Mouse (Mus musculus): Measurements from ENCODE around the gene Zfp27. TPM values are rescaled to one million over a fixed set of nuclear protein-coding genes. Genes with fewer than 3 reads are reported as not detected.
A peak's percentile ranks its signal among the peaks of the same experiment; 100 is the strongest.

Gene Zfp27
- polyA plus RNA-seq, 1 experiment from 2014 or later: 9.3 TPM

GRCm38 (mm10) chr7:29874256-29874655, 32.1 kb downstream of the Zfp27 start:
- Histone ChIP-seq H3K27ac (ENCODE audit: low read depth, low read length) (no peak overlapping the region), H3K27me3 (ENCODE audit: control insufficient read depth, insufficient read depth, low read length) (no peaks in the 10 kb centered on the region), H3K4me2 (no peak overlapping the region), H3K9ac (ENCODE audit: low read depth, low read length) (no peak overlapping the region), H3K4me1 (ENCODE audit: control insufficient read depth, insufficient read depth, low read length) (no peaks in the 10 kb centered on the region), H3K36me3 (ENCODE audit: control insufficient read depth, insufficient read depth, low read length) (peaks cover 24% of the 10 kb centered on the region), H3K4me3 (ENCODE audit: low read depth, low read length) (no peak overlapping the region), H3K9me3 (replicated peaks; ENCODE audit: control insufficient read depth, low read length) (peaks cover 23% of the 10 kb centered on the region)
- no peak for ATAC-seq (replicated peaks; ENCODE audit: insufficient number of reproducible peaks, low FRiP score, low TSS enrichment)
- whole genome bisulfite sequencing (ENCODE audit: insufficient replicate concordance): 89% methylated on average over 10 of the region's 10 CpGs

DNA sequence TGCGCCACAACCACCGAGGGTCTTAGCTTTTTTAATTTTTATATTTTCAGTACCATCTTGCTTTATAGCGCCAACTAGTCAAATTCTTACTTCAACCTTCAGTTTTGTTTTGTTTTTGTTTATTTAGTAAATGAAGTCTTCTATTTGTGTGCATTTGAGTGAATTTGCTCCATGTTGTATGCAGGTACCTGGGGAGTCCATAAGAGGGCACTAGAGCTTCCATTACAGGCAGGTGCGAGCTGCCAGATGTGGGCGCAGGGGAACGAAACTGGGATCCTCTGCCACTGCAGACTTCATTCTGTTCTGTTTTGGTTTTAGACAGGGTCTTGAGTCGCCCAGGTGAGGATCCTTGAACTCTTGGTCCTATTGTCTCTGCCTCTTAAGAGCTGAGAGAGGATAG, 44.7 kb downstream of the Zfp27 start:
- WGBS (ENCODE audit: insufficient replicate concordance): 86% methylated on average over 7 of the region's 7 CpGs
- Histone ChIP-seq H3K4me2 (no peak overlapping the region), H3K4me1 (ENCODE audit: control insufficient read depth, insufficient read depth, low read length) (peaks cover 6% of the 10 kb centered on the region; the same call in 1 of the 2 replicates), H3K4me3 (ENCODE audit: low read depth, low read length) (no peak overlapping the region), H3K9me3 (replicated peaks; ENCODE audit: control insufficient read depth, low read length) (no peaks in the 10 kb centered on the region), H3K27me3 (ENCODE audit: control insufficient read depth, insufficient read depth, low read length) (no peaks in the 10 kb centered on the region), H3K27ac (ENCODE audit: low read depth, low read length) (no peak overlapping the region), H3K9ac (ENCODE audit: low read depth, low read length) (no peak overlapping the region), H3K36me3 (ENCODE audit: control insufficient read depth, insufficient read depth, low read length) (no peaks in the 10 kb centered on the region)
- ATAC-seq (replicated peaks; ENCODE audit: insufficient number of reproducible peaks, low FRiP score, low TSS enrichment): no peak

DNA sequence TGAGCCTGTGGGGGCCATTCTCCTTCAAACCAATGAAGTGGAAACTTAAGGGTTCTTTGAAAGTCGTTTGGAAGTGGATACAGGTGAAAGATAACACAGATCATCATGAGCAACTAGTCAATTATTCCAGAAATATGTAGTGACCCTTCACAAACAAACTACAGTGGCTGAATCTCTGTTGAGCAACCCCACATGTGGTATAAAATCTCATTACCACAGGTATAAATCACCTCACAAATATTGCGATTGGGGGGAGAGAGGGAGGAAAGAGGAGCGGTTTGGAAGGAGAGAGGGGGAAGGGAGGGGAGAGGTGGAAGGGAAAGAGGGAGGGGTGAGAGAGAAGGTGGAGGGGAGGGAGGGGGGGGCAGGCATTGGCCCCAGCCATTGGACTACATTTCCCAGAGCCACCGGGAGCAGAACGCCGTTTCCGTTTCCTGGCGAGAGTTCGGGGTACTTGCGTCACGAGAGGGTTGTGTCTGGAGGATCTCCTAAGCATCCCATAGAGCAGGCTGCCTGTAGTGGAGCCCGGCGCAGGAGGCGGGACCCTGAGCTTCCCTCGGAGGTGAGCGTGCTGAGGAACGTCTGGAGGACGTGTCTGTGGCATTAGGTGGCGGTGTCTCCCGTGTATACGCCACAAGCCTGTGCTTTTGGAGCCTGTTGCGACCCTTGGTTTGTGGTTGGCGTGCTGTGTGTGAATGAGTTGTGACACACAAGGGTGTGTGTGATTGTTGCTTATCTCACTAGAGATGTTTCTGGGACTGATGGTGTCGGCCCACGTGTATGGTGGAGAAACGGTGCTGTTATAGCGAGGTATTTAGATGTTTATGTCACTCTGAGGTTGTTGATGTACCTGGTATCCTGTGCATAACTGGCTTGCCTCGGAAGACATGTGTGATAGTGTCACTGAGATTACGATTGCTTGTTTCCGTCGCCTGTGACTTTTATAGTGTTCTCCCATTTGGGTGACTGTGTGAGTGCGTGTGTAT, 46.5 kb downstream of the Zfp27 start, which contains the start of gene Zfp420:
Gene Zfp420 (plus strand): TSS at position 448 of the 986 bp plus-strand sequence.
- Histone ChIP-seq H3K27ac (ENCODE audit: low read depth, low read length) (peak within 1 kb of the TSS; percentile 6; the same call in 1 of the 2 replicates), H3K9me3 (replicated peaks; ENCODE audit: control insufficient read depth, low read length) (no peaks in the 10 kb centered on the region), H3K4me2 (peak within 1 kb of the TSS; percentile 87), H3K27me3 (ENCODE audit: control insufficient read depth, insufficient read depth, low read length) (no peaks in the 10 kb centered on the region), H3K4me3 (ENCODE audit: low read depth, low read length) (peak within 1 kb of the TSS; percentile 51), H3K36me3 (ENCODE audit: control insufficient read depth, insufficient read depth, low read length) (no peaks in the 10 kb centered on the region), H3K4me1 (ENCODE audit: control insufficient read depth, insufficient read depth, low read length) (peaks cover 6% of the 10 kb centered on the region; the same call in 1 of the 2 replicates), H3K9ac (ENCODE audit: low read depth, low read length) (peak within 1 kb of the TSS; percentile 46)
- 5% methylated on average over 32 of the region's 32 CpGs for WGBS (ENCODE audit: insufficient replicate concordance)
- peak; percentile 96 for ATAC-seq (replicated peaks; ENCODE audit: insufficient number of reproducible peaks, low FRiP score, low TSS enrichment)

DNA sequence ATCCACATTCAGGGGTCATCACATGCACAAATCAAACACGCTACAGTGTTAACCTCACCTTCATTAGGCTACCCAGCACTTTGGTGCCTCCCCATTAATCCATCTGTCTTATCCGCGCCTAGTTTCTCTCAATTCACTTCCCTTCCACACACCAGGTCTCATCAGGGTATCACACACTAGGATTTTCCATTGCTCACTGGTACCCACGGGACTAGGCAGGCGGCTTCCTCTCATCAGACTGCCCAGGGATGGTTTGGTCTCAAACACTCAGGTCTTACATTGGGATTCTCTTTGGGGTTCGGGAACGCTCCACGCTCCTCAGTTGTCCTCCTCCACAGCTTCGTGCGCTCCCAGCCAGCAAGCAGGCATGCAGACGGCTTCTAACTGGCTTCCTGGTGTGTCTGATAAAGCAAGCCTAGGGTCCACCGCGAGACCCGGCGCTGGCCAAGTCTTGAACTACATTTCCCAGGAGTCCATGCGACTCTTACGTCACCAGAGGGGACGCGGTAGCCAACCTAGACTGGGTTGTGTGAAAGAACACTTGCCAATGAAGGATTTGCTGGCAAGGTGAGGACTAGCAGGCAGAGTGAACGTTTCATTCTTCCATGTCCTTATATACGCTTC, 53.0 kb downstream of the Zfp27 start, which contains the start of gene Zfp940:
Gene Zfp940 (minus strand): TSS at position 451 of the 624 bp plus-strand sequence.
- 2% methylated on average over 21 of the region's 21 CpGs for WGBS (ENCODE audit: insufficient replicate concordance)
- no peak within 1 kb of the TSS for H3K27ac ChIP-seq (ENCODE audit: low read depth, low read length)

DNA sequence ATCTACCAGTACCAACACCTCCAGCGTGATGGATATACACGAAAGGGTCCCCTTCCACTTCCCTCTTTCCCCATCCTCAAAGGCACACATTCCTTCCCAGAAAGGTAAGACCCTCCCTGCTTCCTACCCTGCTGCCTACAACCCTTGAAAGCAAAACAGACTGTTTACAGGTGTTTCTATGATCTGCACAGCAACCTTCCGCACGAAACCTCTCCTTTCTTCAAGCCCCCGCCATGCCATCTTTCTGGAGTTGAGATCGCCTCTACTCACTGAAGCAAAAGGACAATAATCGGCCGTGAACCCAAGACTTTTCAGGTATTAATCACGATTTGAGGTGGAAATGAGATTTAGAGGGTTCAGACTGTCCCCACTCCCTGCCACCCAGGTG, 53.5 kb downstream of the Zfp27 start:
- H3K4me3 ChIP-seq (ENCODE audit: low read depth, low read length): peak overlapping the region; percentile 67
- no peak for ATAC-seq (replicated peaks; ENCODE audit: insufficient number of reproducible peaks, low FRiP score, low TSS enrichment)
- peak overlapping the region; percentile 80; the same call in 1 of the 2 replicates for H3K9ac ChIP-seq (ENCODE audit: low read depth, low read length)
- H3K27ac ChIP-seq (ENCODE audit: low read depth, low read length): no peak overlapping the region
- H3K36me3 ChIP-seq (ENCODE audit: control insufficient read depth, insufficient read depth, low read length): 0 out of 2 replicates have a peak, but pooled peaks cover 3% of the 10 kb centered on the region
- peaks cover 3% of the 10 kb centered on the region; the same call in 1 of the 2 replicates for H3K4me1 ChIP-seq (ENCODE audit: control insufficient read depth, insufficient read depth, low read length)
- WGBS (ENCODE audit: insufficient replicate concordance): 55% methylated on average over 9 of the region's 9 CpGs
- H3K27me3 ChIP-seq (ENCODE audit: control insufficient read depth, insufficient read depth, low read length): no peaks in the 10 kb centered on the region
- no peaks in the 10 kb centered on the region for H3K9me3 ChIP-seq (replicated peaks; ENCODE audit: control insufficient read depth, low read length)
- peak overlapping the region; percentile 84 for H3K4me2 ChIP-seq

More for the DNA sequence above, 53.0 kb downstream of the Zfp27 start, which contains the start of gene Zfp940:
- Histone ChIP-seq H3K4me2 (peak within 1 kb of the TSS; percentile 84), H3K27me3 (ENCODE audit: control insufficient read depth, insufficient read depth, low read length) (no peaks in the 10 kb centered on the region), H3K4me1 (ENCODE audit: control insufficient read depth, insufficient read depth, low read length) (peaks cover 3% of the 10 kb centered on the region; the same call in 1 of the 2 replicates), H3K36me3 (ENCODE audit: control insufficient read depth, insufficient read depth, low read length) (0 out of 2 replicates have a peak, but pooled peaks cover 3% of the 10 kb centered on the region), H3K9me3 (replicated peaks; ENCODE audit: control insufficient read depth, low read length) (no peaks in the 10 kb centered on the region), H3K4me3 (ENCODE audit: low read depth, low read length) (peak within 1 kb of the TSS; percentile 67), H3K9ac (ENCODE audit: low read depth, low read length) (peak within 1 kb of the TSS; percentile 80)
- ATAC-seq (replicated peaks; ENCODE audit: insufficient number of reproducible peaks, low FRiP score, low TSS enrichment): peak; percentile 89

DNA sequence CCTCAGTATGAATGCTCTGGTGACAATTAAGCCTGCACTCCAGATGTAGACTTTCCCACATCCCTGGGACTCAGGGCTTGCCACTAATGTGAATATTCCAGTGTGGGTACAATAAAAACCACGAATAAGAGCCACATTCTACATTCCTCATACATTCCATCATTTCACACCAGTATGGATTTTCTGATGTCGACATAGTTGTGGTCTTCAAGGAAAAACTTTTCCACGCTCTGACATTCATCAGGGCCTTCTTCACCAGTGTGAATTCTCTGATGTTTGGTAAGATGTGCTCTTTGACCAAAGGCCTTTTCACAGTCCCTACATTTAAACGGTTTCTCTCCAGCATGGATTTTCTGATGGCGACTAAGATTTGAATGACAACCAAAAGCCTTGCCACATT, 61.8 kb downstream of the Zfp27 start:
- ATAC-seq (replicated peaks; ENCODE audit: insufficient number of reproducible peaks, low FRiP score, low TSS enrichment): no peak
- H3K9me3 ChIP-seq (replicated peaks; ENCODE audit: control insufficient read depth, low read length): no peaks in the 10 kb centered on the region
- no peaks in the 10 kb centered on the region for H3K4me1 ChIP-seq (ENCODE audit: control insufficient read depth, insufficient read depth, low read length)
- 88% methylated on average over 5 of the region's 5 CpGs for WGBS (ENCODE audit: insufficient replicate concordance)
- H3K4me2 ChIP-seq: no peak overlapping the region
- no peaks in the 10 kb centered on the region for H3K27me3 ChIP-seq (ENCODE audit: control insufficient read depth, insufficient read depth, low read length)
- H3K9ac ChIP-seq (ENCODE audit: low read depth, low read length): no peak overlapping the region
- H3K36me3 ChIP-seq (ENCODE audit: control insufficient read depth, insufficient read depth, low read length): no peaks in the 10 kb centered on the region
- H3K4me3 ChIP-seq (ENCODE audit: low read depth, low read length): no peak overlapping the region
- no peak overlapping the region for H3K27ac ChIP-seq (ENCODE audit: low read depth, low read length)

Small RNAs within 50 kb of the gene (microRNA-seq; reads per million reads assigned to microRNA genes)
- gene Mir7668 (ENCODE audit: borderline number of aligned reads): 0.81 reads per million, percentile 9 among the genes with 10 or more reads in this experiment

Other genes with a start within 250 kb of the Zfp27 start
- not detected in 2 replicates for gene Catsperg2, start 179.5 kb downstream of the Zfp27 start, polyA plus RNA-seq (2014; fragmentation: Nextera tagmentation; extraction: Ambion mirVana)
- gene Zfp84, start 138.0 kb downstream of the Zfp27 start, polyA plus RNA-seq (2014; fragmentation: Nextera tagmentation; extraction: Ambion mirVana): 8.7 and 8.8 TPM in 2 replicates
- 5.3 and 5.6 TPM in 2 replicates for gene Zfp30, start 122.6 kb downstream of the Zfp27 start, polyA plus RNA-seq (2014; fragmentation: Nextera tagmentation; extraction: Ambion mirVana)
- 8.9 and 13.3 TPM in 2 replicates for gene Zfp790, start 90.5 kb downstream of the Zfp27 start, polyA plus RNA-seq (2014; fragmentation: Nextera tagmentation; extraction: Ambion mirVana)
- gene Zfp940, start 52.9 kb downstream of the Zfp27 start, polyA plus RNA-seq (2014; fragmentation: Nextera tagmentation; extraction: Ambion mirVana): 2.8 and 4.7 TPM in 2 replicates
- 3.8 and 4.1 TPM in 2 replicates for gene Zfp420, start 46.6 kb downstream of the Zfp27 start, polyA plus RNA-seq (2014; fragmentation: Nextera tagmentation; extraction: Ambion mirVana)
- gene Zfp383, start 1.7 kb upstream of the Zfp27 start, polyA plus RNA-seq (2014; fragmentation: Nextera tagmentation; extraction: Ambion mirVana): 4.1 and 6.2 TPM in 2 replicates
- gene Zfp74, start 47.5 kb upstream of the Zfp27 start, polyA plus RNA-seq (2014; fragmentation: Nextera tagmentation; extraction: Ambion mirVana): 7.0 and 10.0 TPM in 2 replicates
- 28.8 and 30.4 TPM in 2 replicates for gene Zfp568, start 77.4 kb upstream of the Zfp27 start, polyA plus RNA-seq (2014; fragmentation: Nextera tagmentation; extraction: Ambion mirVana)
- 3.1 and 3.8 TPM in 2 replicates for gene Zfp14, start 144.8 kb upstream of the Zfp27 start, polyA plus RNA-seq (2014; fragmentation: Nextera tagmentation; extraction: Ambion mirVana)
- 4.1 TPM in 2 replicates for gene Zfp82, start 166.3 kb upstream of the Zfp27 start, polyA plus RNA-seq (2014; fragmentation: Nextera tagmentation; extraction: Ambion mirVana)
- gene Gm26920, start 183.8 kb upstream of the Zfp27 start, polyA plus RNA-seq (2014; fragmentation: Nextera tagmentation; extraction: Ambion mirVana): 0.26 and 0.96 TPM in 2 replicates
- 7.4 and 8.1 TPM in 2 replicates for gene Zfp566, start 184.0 kb upstream of the Zfp27 start, polyA plus RNA-seq (2014; fragmentation: Nextera tagmentation; extraction: Ambion mirVana)
- 87.2 and 96.0 TPM in 2 replicates for gene Zfp260, start 188.2 kb upstream of the Zfp27 start, polyA plus RNA-seq (2014; fragmentation: Nextera tagmentation; extraction: Ambion mirVana)
- gene Zfp382, start 215.4 kb upstream of the Zfp27 start, polyA plus RNA-seq (2014; fragmentation: Nextera tagmentation; extraction: Ambion mirVana): 5.3 and 5.8 TPM in 2 replicates